ENCODE assay signal across 31 mouse cellular contexts in genomic region chrX:152985009-152985408, GRCm38 (mm10). TPM values are rescaled to one million over a fixed set of nuclear protein-coding genes. Genes with fewer than 3 reads are reported as not detected.
DNase-seq lines count a peak whose midpoint lies in the region; ATAC-seq and TF ChIP-seq lines count a peak whose summit lies in the region.
"Had no signal": no experiment of that assay in that cellular context is flagged by ENCODE, and none has a peak within 500 bp of the region (broad histone marks: within the 10 kb centered on the region; RNA-seq: fewer than 3 reads in every experiment).

No protein-coding gene starts in this region.

- H3K4me2 ChIP-seq in kidney, postnatal 0 days (ENCODE audit: low read length): no peak overlapping the region
- H3K4me2 ChIP-seq in lung, embryonic 14.5 days: no peak overlapping the region
- no peak overlapping the region for H3K4me2 ChIP-seq in CH12.LX (ENCODE audit: insufficient read depth, low read depth, poor library complexity, severe bottlenecking)
- no peak overlapping the region for H3K4me2 ChIP-seq in heart, embryonic 11.5 days
- H3K4me2 ChIP-seq: forebrain, embryonic 13.5 days; neural tube, embryonic 15.5 days had no signal

- no peaks in the 10 kb centered on the region for H3K36me3 ChIP-seq in kidney, postnatal 0 days (ENCODE audit: insufficient read depth, low read length)
- no peaks in the 10 kb centered on the region for H3K36me3 ChIP-seq in lung, embryonic 14.5 days (ENCODE audit: insufficient read depth)
- H3K36me3 ChIP-seq in CH12.LX (replicated peaks in 1 of 2; ENCODE audit: control insufficient read depth in 1 of 2, insufficient read depth in 1 of 2, low read length in 1 of 2): no peaks in the 10 kb centered on the region
- no peaks in the 10 kb centered on the region for H3K36me3 ChIP-seq in heart, embryonic 11.5 days (ENCODE audit: control insufficient read depth, insufficient read depth, low read length)
- H3K36me3 ChIP-seq: G1E; neural tube, embryonic 15.5 days had no signal

- no peak overlapping the region for H3K9ac ChIP-seq in kidney, postnatal 0 days (ENCODE audit: low read depth, low read length)
- no peak overlapping the region for H3K9ac ChIP-seq in lung, embryonic 14.5 days
- no peak overlapping the region for H3K9ac ChIP-seq in CH12.LX (ENCODE audit: insufficient read depth, low read depth)
- H3K9ac ChIP-seq in heart, embryonic 11.5 days (ENCODE audit: low read depth, low read length): no peak overlapping the region
- H3K9ac ChIP-seq: forebrain, embryonic 13.5 days; neural tube, embryonic 15.5 days had no signal

- TF ChIP-seq RAD21 in CH12.LX (IDR thresholded peaks at IDR 0.05; ENCODE audit: low read depth, low read length): peak; percentile 37

- in situ Hi-C loops in CH12.LX (cut with MboI; ENCODE audit: low pct_ligation_motif_present, low pct_unique_long_range_greater_than_20kb, low sequenced_read_pairs): no loop called here

- no peaks in the 10 kb centered on the region for H3K9me3 ChIP-seq in kidney, postnatal 0 days (replicated peaks; ENCODE audit: low read length)
- H3K9me3 ChIP-seq in lung, embryonic 14.5 days (ENCODE audit: low read depth, low read length): no peaks in the 10 kb centered on the region
- no peaks in the 10 kb centered on the region for H3K9me3 ChIP-seq in CH12.LX (replicated peaks; ENCODE audit: low read length)
- no peaks in the 10 kb centered on the region for H3K9me3 ChIP-seq in heart, embryonic 11.5 days (replicated peaks; ENCODE audit: control insufficient read depth, low read length)
- H3K9me3 ChIP-seq: forebrain, embryonic 13.5 days; G1E; megakaryocyte, embryonic 14.5 days; neural tube, embryonic 15.5 days had no signal

- H3K27ac ChIP-seq in kidney, postnatal 0 days: no peak overlapping the region
- H3K27ac ChIP-seq in lung, embryonic 14.5 days (ENCODE audit: low read depth): no peak overlapping the region
- H3K27ac ChIP-seq in CH12.LX (ENCODE audit: insufficient read depth, low read depth): no peak overlapping the region
- no peak overlapping the region for H3K27ac ChIP-seq in heart, embryonic 11.5 days (ENCODE audit: low read depth, low read length)
- H3K27ac ChIP-seq: forebrain, embryonic 13.5 days; neural tube, embryonic 15.5 days had no signal

- H3K79me2 ChIP-seq in CH12.LX (replicated peaks; ENCODE audit: control insufficient read depth, extremely low read depth, insufficient read depth, poor library complexity, severe bottlenecking): no peaks in the 10 kb centered on the region

- ATAC-seq in kidney, postnatal 0 days (replicated peaks; ENCODE audit: low FRiP score, low read depth): no peak
- ATAC-seq in lung, embryonic 14.5 days (ENCODE audit: insufficient read depth): no peak
- ATAC-seq in common myeloid progenitor, adult 5-6 weeks (replicated peaks; ENCODE audit: low read depth, poor library complexity, severe bottlenecking): peak; percentile 56; the same call in 1 of the 2 replicates
- ATAC-seq in heart, embryonic 11.5 days (replicated peaks; ENCODE audit: insufficient number of reproducible peaks, low FRiP score, low TSS enrichment): no peak
- ATAC-seq: forebrain, embryonic 13.5 days; hindbrain, embryonic 16.5 days; intestine, embryonic 16.5 days had no signal

- no peak for TF ChIP-seq EP300 in CH12.LX (IDR thresholded peaks at IDR 0.05; ENCODE audit: low read length)

- DNase-seq in kidney, postnatal 0 days (ENCODE audit: low spot score): no peak
- DNase-seq in kidney, postnatal 4 days: no peak
- peak; percentile 3 for DNase-seq in lung, embryonic 14.5 days
- DNase-seq in lung, postnatal 25 days (ENCODE audit: low spot score): no peak
- no peak for DNase-seq in CH12.LX (ENCODE audit: extremely low read depth)
- no peak for DNase-seq in frontal cortex, postnatal 10 days (ENCODE audit: low spot score in 2 of 2)
- DNase-seq: adrenal gland, adult 8-10 months; cerebellum, adult 8-10 months; cerebellum, postnatal 25 days; gastrocnemius, postnatal 36 days; heart, adult 18-20 months; heart, postnatal 14 days; kidney, adult 9 months; kidney, postnatal 14 days; lung, adult 18-20 months; lung, postnatal 14 days; midbrain, embryonic 14.5 days; right cerebral cortex, adult 18-20 months; right cerebral cortex, postnatal 4 days; thymus, postnatal 4 days had no signal

- 72% methylated on average over 2 of the region's 2 CpGs for WGBS in kidney, postnatal 0 days
- WGBS in lung, embryonic 14.5 days: 49% methylated on average over 2 of the region's 2 CpGs
- 56% methylated on average over 2 of the region's 2 CpGs for WGBS in heart, embryonic 11.5 days (ENCODE audit: insufficient replicate concordance)

- dilution Hi-C loops in CH12.LX (cut with MboI; ENCODE audit: extremely low pct_ligation_motif_present, extremely low pct_unique_long_range_greater_than_20kb, low sequenced_read_pairs): no loop called here

- no peak for TF ChIP-seq POLR2A in CH12.LX (IDR thresholded peaks at IDR 0.05; ENCODE audit: low read depth, low read length)

- no peaks in the 10 kb centered on the region for H3K4me1 ChIP-seq in kidney, postnatal 0 days (replicated peaks; ENCODE audit: insufficient read depth, low read length)
- H3K4me1 ChIP-seq in lung, embryonic 14.5 days (ENCODE audit: insufficient read depth): no peaks in the 10 kb centered on the region
- H3K4me1 ChIP-seq in CH12.LX (ENCODE audit: control insufficient read depth in 1 of 2, insufficient read depth in 2 of 2): no peaks in the 10 kb centered on the region
- H3K4me1 ChIP-seq in heart, embryonic 11.5 days (ENCODE audit: control insufficient read depth, insufficient read depth, low read length): no peaks in the 10 kb centered on the region
- H3K4me1 ChIP-seq: forebrain, embryonic 13.5 days; megakaryocyte, embryonic 14.5 days; neural tube, embryonic 15.5 days had no signal

- H3K4me3 ChIP-seq in kidney, postnatal 0 days (replicated peaks; ENCODE audit: low read depth, low read length): no peak overlapping the region
- no peak overlapping the region for H3K4me3 ChIP-seq in lung, embryonic 14.5 days (ENCODE audit: low read depth, low read length)
- no peak overlapping the region for H3K4me3 ChIP-seq in CH12.LX (replicated peaks in 1 of 3; ENCODE audit: low read depth in 2 of 3, low read length in 2 of 3, poor library complexity in 1 of 3)
- no peak overlapping the region for H3K4me3 ChIP-seq in heart, embryonic 11.5 days (ENCODE audit: low read depth, low read length)
- H3K4me3 ChIP-seq: forebrain, embryonic 13.5 days; megakaryocyte, embryonic 14.5 days; neural tube, embryonic 15.5 days had no signal

- TF ChIP-seq CTCF in kidney, postnatal 0 days (IDR thresholded peaks at IDR 0.05; ENCODE audit: low read depth): peak; percentile 33; the same call in 1 of the 2 replicates
- peak; percentile 44 for TF ChIP-seq CTCF in lung, embryonic 14.5 days (IDR thresholded peaks at IDR 0.05; ENCODE audit: low read depth)
- peak in 1 of 2 experiments; percentile 38; a peak in 2 of 4 replicates for TF ChIP-seq CTCF in CH12.LX (conservative IDR thresholded peaks at IDR 0.05 in 1 of 2, IDR thresholded peaks at IDR 0.05 in 1 of 2; ENCODE audit: low read depth in 2 of 2, low read length in 2 of 2)

- no peaks in the 10 kb centered on the region for H3K27me3 ChIP-seq in kidney, postnatal 0 days (ENCODE audit: insufficient read depth, low read length)
- H3K27me3 ChIP-seq in lung, embryonic 14.5 days (ENCODE audit: insufficient read depth, low read length): no peaks in the 10 kb centered on the region
- no peaks in the 10 kb centered on the region for H3K27me3 ChIP-seq in CH12.LX (replicated peaks)
- no peaks in the 10 kb centered on the region for H3K27me3 ChIP-seq in heart, embryonic 11.5 days (ENCODE audit: control insufficient read depth, insufficient read depth, low read length)
- H3K27me3 ChIP-seq: megakaryocyte, embryonic 14.5 days had no signal

TF ChIP-seq in CH12.LX, 34 proteins besides CTCF, POLR2A, EP300 and RAD21:
- TF ChIP-seq TCF12 (IDR thresholded peaks at IDR 0.05; ENCODE audit: low read depth, low read length): no peak
- 0 out of 2 replicates have a peak, but pooled peaks have one; percentile 8 for TF ChIP-seq SMC3 (IDR thresholded peaks at IDR 0.05; ENCODE audit: low read depth, low read length)

RNA-seq across cellular contexts. Expression of gene Usp51, which starts 21.3 kb away (rescaled TPM):
- 0.52 and 0.75 TPM in 2 replicates for polyA plus RNA-seq in kidney, postnatal 0 days (2015; fragmentation: Nextera tagmentation; extraction: Ambion mirVana)
- polyA plus RNA-seq in lung, embryonic 14.5 days (2014; fragmentation: Nextera tagmentation; extraction: Ambion mirVana): 1.5 and 1.6 TPM in 2 replicates
- total RNA-seq in CH12.LX (2012; rRNA removed) (1.6 and 3.2 TPM in 2 replicates), CH12.LX (2014; rRNA removed) (3.9 and 4.2 TPM in 2 replicates)
- polyA plus RNA-seq in CH12.LX (2012; ENCODE audit: insufficient read length, low read depth): 2.6 and 3.0 TPM in 2 replicates
- total RNA-seq in common myeloid progenitor, adult 5-6 weeks (2017): 1.1 and 1.3 TPM in 2 replicates
- 1.0 and 1.9 TPM in 2 replicates for polyA plus RNA-seq in heart, embryonic 11.5 days (2014; fragmentation: Nextera tagmentation; extraction: Ambion mirVana)
- total RNA-seq: G1E; gastrocnemius, postnatal 36 days; heart, adult 18-20 months; heart, postnatal 14 days; liver, adult 2 months had no signal
- polyA plus RNA-seq: C2C12; G1E; liver, adult 2 months; spleen, adult 2 months had no signal

RNA-seq across cellular contexts. Expression of gene Mageh1, which starts 52.4 kb away (rescaled TPM):
- 57.8 and 60.9 TPM in 2 replicates for polyA plus RNA-seq in kidney, postnatal 0 days (2015; fragmentation: Nextera tagmentation; extraction: Ambion mirVana)
- polyA plus RNA-seq in lung, embryonic 14.5 days (2014; fragmentation: Nextera tagmentation; extraction: Ambion mirVana): 45.5 and 46.6 TPM in 2 replicates
- total RNA-seq in CH12.LX (2012; rRNA removed) (11.3 and 11.7 TPM in 2 replicates), CH12.LX (2014; rRNA removed) (13.3 and 15.2 TPM in 2 replicates)
- polyA plus RNA-seq in CH12.LX (2012; ENCODE audit: insufficient read length, low read depth): 8.7 and 9.5 TPM in 2 replicates
- 1.9 and 2.1 TPM in 2 replicates for total RNA-seq in common myeloid progenitor, adult 5-6 weeks (2017)
- 32.6 and 46.9 TPM in 2 replicates for polyA plus RNA-seq in heart, embryonic 11.5 days (2014; fragmentation: Nextera tagmentation; extraction: Ambion mirVana)
- polyA plus RNA-seq: G1E had no signal
